Mouse (Mus musculus): Measurements from ENCODE around the gene Oscar.
A peak's percentile ranks its signal among the peaks of the same experiment; 100 is the strongest.
"Not testable (repeated sequence)": the region's sequence is repeated elsewhere in the genome, so short reads cannot be mapped to it uniquely, and the experiment has no call there.

The Oscar gene

DNA sequence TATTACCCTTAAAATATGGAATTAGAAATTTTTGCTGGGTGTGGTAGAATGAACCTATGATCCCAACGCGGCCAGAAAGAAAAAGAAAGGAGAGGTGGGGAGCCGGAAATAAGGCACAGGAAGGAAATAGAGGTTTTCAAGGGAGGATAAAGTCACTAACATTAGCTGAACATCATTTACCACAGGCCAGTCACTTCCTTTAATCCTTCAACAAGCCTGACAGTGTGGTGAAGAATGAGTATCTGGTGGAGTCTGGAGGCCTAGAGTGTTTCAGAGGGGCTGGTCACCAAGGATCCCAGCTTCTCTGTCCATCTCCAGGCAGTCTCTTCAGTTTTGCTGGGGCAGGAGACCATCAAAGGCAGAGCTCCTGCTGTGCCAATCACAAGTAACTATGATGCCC lies 5.5 kb downstream of the Oscar start:
- no peak for DNase-seq (ENCODE audit: low spot score)

GRCm38 (mm10) chr7:3609082-3609481 lies 6.9 kb downstream of the Oscar start:
- DNase-seq (ENCODE audit: low spot score): peak; percentile 57

- no peak for DNase-seq (ENCODE audit: low spot score)
Measured at GRCm38 (mm10) chr7:3608668-3609067, 7.3 kb downstream of the Oscar start.

- no peak for DNase-seq (ENCODE audit: low spot score)
Measured at GRCm38 (mm10) chr7:3607391-3607790, 8.6 kb downstream of the Oscar start.

DNA sequence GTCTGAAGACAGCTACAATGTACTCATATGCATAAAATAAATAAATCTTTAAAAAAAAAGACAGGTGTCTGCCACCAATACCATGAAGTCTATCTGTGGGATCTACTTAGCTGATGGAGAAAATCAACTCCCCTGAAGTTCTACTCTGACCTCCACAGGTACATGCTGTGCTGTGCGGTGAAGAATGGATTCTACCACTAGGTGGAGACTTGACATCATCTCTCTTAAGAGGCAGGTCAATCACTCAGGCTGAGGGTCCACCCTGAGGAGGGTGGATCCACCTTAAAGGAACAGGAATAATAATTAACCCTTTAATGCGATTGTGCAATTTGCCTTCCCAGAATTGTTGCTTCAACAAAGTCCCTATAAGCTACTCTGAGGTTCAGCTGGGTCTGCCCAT lies 9.2 kb downstream of the Oscar start:
- no peak for DNase-seq (ENCODE audit: low spot score)

- peak; percentile 23 for DNase-seq (ENCODE audit: low spot score)
Measured at GRCm38 (mm10) chr7:3601119-3601518, 14.8 kb downstream of the Oscar start.

- DNase-seq (ENCODE audit: low spot score): not testable (repeated sequence)
Measured at GRCm38 (mm10) chr7:3597755-3598154, 18.2 kb downstream of the Oscar start.

GRCm38 (mm10) chr7:3595146-3595545 lies 20.8 kb downstream of the Oscar start:
- no peak for DNase-seq (ENCODE audit: low spot score)

GRCm38 (mm10) chr7:3594686-3595085 lies 21.3 kb downstream of the Oscar start:
- no peak for DNase-seq (ENCODE audit: low spot score)

- no peak for DNase-seq (ENCODE audit: low spot score)
Measured at GRCm38 (mm10) chr7:3593855-3594254, 22.1 kb downstream of the Oscar start.

DNA sequence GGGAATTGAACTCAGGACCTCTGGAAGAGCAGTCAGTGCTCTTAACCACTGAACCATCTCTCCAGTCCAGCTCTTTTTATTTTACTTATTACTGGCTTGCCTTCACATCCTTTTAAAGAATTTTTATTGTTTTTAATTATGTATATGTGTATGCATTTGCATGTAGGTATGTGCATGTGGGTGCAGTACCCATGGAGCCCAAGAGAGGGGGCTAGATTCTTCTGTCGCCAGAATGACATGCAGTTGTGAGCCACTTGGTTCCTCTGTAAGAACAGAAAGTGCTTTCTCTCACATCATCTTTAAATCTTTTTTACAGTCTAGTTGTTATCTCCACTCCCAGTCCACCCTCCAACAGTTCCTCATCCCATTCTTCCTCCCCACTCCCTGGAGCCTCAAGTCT lies 24.4 kb downstream of the Oscar start:
- DNase-seq (ENCODE audit: low spot score): no peak

- DNase-seq (ENCODE audit: low spot score): no peak
Measured at GRCm38 (mm10) chr7:3590550-3590949, 25.4 kb downstream of the Oscar start.

DNA sequence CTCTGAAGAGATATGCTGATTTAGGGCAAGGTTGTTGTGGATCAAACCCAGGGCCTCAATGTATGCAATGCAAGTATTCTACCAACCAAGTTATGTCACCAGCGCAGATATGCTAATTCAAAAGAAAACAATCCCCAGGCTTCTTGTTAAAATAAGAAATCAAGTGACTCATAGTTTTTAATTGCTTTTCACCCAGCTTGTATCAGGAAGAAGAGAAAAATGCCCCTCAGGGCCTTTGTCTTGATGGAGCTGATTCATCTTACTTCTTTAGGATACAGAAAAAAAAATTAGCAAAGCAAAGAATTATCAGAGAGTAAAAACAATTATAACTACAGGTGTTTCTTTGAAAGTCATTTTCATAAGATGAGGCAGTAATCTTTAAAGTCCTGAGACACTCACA lies 28.7 kb downstream of the Oscar start:
- DNase-seq (ENCODE audit: low spot score): no peak

DNA sequence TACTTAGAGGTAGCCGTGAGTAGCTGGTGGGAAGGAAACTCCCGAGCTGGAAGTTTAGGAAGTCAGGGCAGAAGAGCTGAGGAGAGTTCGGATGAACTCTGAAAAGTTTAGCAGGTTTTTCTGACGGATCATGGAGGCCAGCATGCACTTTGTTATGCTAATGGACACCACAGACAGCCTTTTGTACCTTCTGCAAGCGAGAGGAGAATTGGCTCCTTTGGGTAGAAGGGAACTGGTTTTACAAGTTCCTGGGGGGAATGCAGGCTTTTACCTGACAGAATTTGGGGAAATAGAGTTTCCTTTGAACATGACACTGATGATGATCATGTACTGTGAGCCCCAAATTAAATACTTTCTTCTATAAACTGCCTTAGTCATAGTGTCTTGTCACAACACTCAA lies 29.7 kb downstream of the Oscar start:
- DNase-seq (ENCODE audit: low spot score): no peak

DNA sequence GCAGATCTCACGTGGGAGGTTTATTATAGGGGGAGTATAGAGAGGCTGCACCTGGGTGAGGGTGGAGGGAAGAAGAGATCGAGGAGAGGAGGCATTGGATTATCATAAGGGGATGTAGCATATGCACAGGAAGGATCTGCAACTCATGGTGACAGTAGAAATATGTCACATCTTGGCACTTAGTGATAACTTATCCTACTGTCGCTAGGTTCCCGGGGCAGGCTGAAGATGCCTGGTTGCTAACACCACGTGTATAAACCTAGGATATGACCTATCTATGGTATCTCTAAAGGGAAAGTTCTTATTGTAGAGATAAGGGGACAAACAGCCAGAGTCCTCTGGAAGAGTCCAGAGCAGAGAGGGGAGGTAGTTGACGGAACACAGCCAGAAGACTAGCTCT lies 30.2 kb downstream of the Oscar start:
- no peak for DNase-seq (ENCODE audit: low spot score)

GRCm38 (mm10) chr7:3580029-3580428 lies 35.9 kb downstream of the Oscar start:
- no peak for DNase-seq (ENCODE audit: low spot score)

- DNase-seq (ENCODE audit: low spot score): no peak
Measured at GRCm38 (mm10) chr7:3578952-3579546, 36.9 kb downstream of the Oscar start.

DNA sequence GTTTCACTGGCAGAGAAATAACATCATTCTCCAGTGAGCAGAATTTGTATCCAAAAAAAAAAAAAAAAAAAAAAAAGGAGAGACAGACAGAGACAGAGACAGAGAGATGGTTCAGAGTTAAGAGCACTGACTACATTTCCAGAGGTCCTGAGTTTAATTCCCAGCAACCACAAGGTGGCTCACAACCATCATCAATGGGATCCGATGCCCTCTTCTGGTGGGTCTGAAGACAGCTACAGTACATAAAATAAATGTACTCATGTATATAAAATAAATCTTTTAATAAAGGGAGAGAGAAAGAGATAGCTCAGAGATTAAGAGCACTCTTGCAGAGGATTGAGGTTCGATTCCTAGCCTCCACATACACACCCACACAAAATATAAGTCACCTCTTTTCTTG lies 37.8 kb downstream of the Oscar start:
- no peak for DNase-seq (ENCODE audit: low spot score)

DNA sequence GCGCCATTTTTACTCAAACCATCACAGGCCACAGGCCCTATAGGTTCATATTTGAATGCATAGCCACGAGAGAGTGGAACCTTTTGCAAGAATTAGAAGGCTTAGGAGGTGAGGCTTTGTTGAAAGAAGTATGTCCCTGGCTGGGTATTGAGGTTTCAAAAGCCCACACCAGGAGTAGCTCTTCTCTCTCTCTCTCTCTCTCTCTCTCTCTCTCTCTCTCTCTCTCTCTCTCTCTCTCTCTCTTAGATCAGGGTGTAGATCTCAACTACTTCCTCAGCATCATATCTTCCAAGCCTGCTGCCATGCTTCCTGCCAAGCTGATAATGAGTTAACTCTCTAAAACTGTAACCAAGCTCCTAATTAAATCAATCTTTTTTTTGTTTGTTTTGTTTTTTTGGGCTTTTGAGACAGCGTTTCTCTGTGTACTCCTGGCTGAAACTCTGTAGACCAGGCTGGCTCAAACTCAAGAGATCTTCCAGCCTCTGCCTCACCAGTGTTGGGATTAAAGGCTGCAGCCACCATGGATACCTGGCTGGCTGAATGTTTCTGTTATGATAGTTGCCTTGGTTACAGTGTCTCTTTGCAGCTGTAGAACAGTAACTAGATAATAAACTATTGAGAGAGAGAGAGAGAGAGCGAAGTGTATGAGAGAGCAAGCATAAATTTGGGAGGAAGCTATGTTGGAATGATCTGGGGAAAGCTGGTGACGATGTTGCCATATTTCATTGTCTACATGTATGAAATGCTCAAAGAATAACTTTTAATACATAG lies 39.4 kb downstream of the Oscar start:
- DNase-seq (ENCODE audit: low spot score): no peak

GRCm38 (mm10) chr7:3574216-3574615 lies 41.7 kb downstream of the Oscar start:
- no peak for DNase-seq (ENCODE audit: low spot score)

DNA sequence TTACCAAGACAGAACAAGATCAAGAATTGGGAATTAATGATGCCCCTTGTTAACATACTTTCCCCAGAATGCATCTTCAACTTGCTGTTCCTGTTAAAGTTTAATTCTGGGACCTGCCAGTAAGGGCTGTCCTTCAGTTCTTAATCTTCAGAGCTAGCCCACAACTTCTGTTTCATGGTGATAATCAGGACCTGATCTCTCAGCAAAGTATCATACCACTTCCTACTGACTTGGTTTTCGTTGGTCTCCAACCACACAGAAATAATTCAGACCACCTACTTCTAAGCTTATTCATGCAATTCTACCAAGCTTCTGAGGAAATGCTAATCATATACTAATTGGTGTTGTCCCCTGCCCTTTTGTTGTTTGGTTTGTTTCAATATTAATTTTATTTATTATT lies 44.1 kb downstream of the Oscar start:
- DNase-seq (ENCODE audit: low spot score): no peak

DNA sequence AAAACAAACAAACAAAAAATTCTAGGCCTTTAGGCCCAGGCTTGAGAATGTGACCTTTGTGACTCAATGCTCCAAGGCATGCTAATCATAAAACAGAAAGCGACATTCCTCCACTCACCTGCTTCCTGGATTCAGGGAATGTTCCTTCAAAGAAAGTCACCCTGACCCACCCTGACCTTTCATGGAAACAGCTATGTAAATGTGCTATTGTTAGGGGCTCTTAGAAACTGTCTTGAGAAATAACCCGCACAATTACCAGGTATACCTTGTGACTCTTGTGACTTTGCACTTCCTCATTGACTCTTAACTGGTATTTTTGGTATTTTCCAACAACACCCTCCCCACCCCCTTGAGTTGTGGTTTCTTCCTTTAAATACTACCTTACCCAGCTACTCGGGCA lies 45.4 kb downstream of the Oscar start:
- not testable (repeated sequence) for DNase-seq (ENCODE audit: low spot score)

GRCm38 (mm10) chr7:3569725-3570124 lies 46.2 kb downstream of the Oscar start:
- no peak for DNase-seq (ENCODE audit: low spot score)

DNA sequence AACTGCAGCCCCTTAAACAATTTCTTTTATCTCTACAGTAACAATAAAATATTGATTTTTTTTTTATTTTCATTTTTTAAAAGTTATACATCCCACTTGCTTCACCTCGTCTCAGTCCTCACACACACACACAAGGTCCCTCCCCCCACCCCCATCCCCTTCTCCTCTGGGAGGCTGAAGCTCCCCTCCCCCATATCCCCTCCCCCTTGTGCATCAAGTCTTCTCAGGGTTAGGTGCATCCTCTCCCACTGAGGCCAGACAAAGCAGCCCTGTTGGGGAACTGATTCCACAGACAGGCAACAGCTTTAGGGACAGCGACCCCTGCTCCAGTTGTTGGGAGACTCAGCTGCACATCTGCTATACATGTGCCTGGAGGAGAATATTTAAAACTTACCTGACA lies 48.6 kb downstream of the Oscar start:
- no peak for DNase-seq (ENCODE audit: low spot score)

Data from ovary, postnatal 36 days (tissue).